Mouse (Mus musculus): ENCODE measurements around the gene Fam69b. TPM values are rescaled to one million over a fixed set of nuclear protein-coding genes. Genes with fewer than 3 reads are reported as not detected.

Gene Fam69b
- polyA plus RNA-seq, 1 experiment from 2014 or later: 30.0 TPM

- H3K4me3 ChIP-seq (ENCODE audit: low read depth, low read length): no peak overlapping the region
- TF ChIP-seq CTCF (IDR thresholded peaks at IDR 0.05; ENCODE audit: low read depth): no peak
- no peaks in the 10 kb centered on the region for H3K36me3 ChIP-seq (ENCODE audit: insufficient read depth)
- no peak for ATAC-seq (ENCODE audit: insufficient read depth)
- H3K9me3 ChIP-seq (ENCODE audit: low read depth, low read length): no peaks in the 10 kb centered on the region
- no peaks in the 10 kb centered on the region for H3K4me1 ChIP-seq (ENCODE audit: insufficient read depth)
- no peak for DNase-seq
- H3K27ac ChIP-seq (ENCODE audit: low read depth): no peak overlapping the region
- no peak overlapping the region for H3K9ac ChIP-seq
- H3K4me2 ChIP-seq: no peak overlapping the region
- no peaks in the 10 kb centered on the region for H3K27me3 ChIP-seq (ENCODE audit: insufficient read depth, low read length)
Observed at GRCm38 (mm10) chr2:26668746-26669145, 40.5 kb downstream of the Fam69b start.

- no peak within 1 kb of the TSS for H3K4me2 ChIP-seq
- no peak within 1 kb of the TSS for H3K9ac ChIP-seq
- no peaks in the 10 kb centered on the region for H3K27me3 ChIP-seq (ENCODE audit: insufficient read depth, low read length)
- no peak for TF ChIP-seq CTCF (IDR thresholded peaks at IDR 0.05; ENCODE audit: low read depth)
- DNase-seq: no peak
- H3K4me3 ChIP-seq (ENCODE audit: low read depth, low read length): no peak within 1 kb of the TSS
- H3K36me3 ChIP-seq (ENCODE audit: insufficient read depth): no peaks in the 10 kb centered on the region
- ATAC-seq (ENCODE audit: insufficient read depth): no peak
- H3K4me1 ChIP-seq (ENCODE audit: insufficient read depth): no peaks in the 10 kb centered on the region
- no peak within 1 kb of the TSS for H3K27ac ChIP-seq (ENCODE audit: low read depth)
- 79% methylated on average over 3 of the region's 3 CpGs for WGBS
- no peaks in the 10 kb centered on the region for H3K9me3 ChIP-seq (ENCODE audit: low read depth, low read length)
Observed at GRCm38 (mm10) chr2:26671182-26671581, 42.9 kb downstream of the Fam69b start, which contains the start of gene Lcn4. Gene Lcn4 (minus strand): TSS chr2:26671282.

MicroRNA genes within 50 kb of the gene (microRNA counts, 519-probe panel; counts per million panel counts)
- 5,080 counts per million, percentile 96 among the panel's probes with 10 or more counts for microRNA mmu-miR-126-3p
- microRNA mmu-miR-126-5p: 4,349 counts per million, percentile 90 among the panel's probes with 10 or more counts

Small RNA genes lying within 50 kb of the gene (microRNA-seq; reads per million reads assigned to microRNA genes)
- gene Mir126a (ENCODE audit: borderline number of aligned reads) (6.9 reads per million, percentile 22 among the genes with 10 or more reads in this experiment), gene Mir126b (ENCODE audit: borderline number of aligned reads) (not detected)

Other genes starting within 250 kb of the Fam69b start
- gene Snapc4, start 247.8 kb upstream of the Fam69b start, polyA plus RNA-seq (2014; fragmentation: Nextera tagmentation; extraction: Ambion mirVana): 28.1 and 32.8 TPM in 2 replicates
- gene Entr1, start 239.1 kb upstream of the Fam69b start, polyA plus RNA-seq (2014; fragmentation: Nextera tagmentation; extraction: Ambion mirVana): 103 and 116 TPM in 2 replicates
- 97.4 and 104 TPM in 2 replicates for gene Pmpca, start 239.1 kb upstream of the Fam69b start, polyA plus RNA-seq (2014; fragmentation: Nextera tagmentation; extraction: Ambion mirVana)
- gene Inpp5e, start 219.3 kb upstream of the Fam69b start, polyA plus RNA-seq (2014; fragmentation: Nextera tagmentation; extraction: Ambion mirVana): 18.6 and 22.4 TPM in 2 replicates
- 36.0 and 36.5 TPM in 2 replicates for gene Sec16a, start 183.2 kb upstream of the Fam69b start, polyA plus RNA-seq (2014; fragmentation: Nextera tagmentation; extraction: Ambion mirVana)
- 37.7 and 44.0 TPM in 2 replicates for gene Notch1, start 111.8 kb upstream of the Fam69b start, polyA plus RNA-seq (2014; fragmentation: Nextera tagmentation; extraction: Ambion mirVana)
- 269 and 311 TPM in 2 replicates for gene Egfl7, start 48.4 kb upstream of the Fam69b start, polyA plus RNA-seq (2014; fragmentation: Nextera tagmentation; extraction: Ambion mirVana)
- not detected in 2 replicates for gene Gm20532, start 41.8 kb upstream of the Fam69b start, polyA plus RNA-seq (2014; fragmentation: Nextera tagmentation; extraction: Ambion mirVana)
- 30.2 and 32.9 TPM in 2 replicates for gene Agpat2, start 24.0 kb upstream of the Fam69b start, polyA plus RNA-seq (2014; fragmentation: Nextera tagmentation; extraction: Ambion mirVana)
- not detected in 2 replicates for gene Lcn4, start 42.8 kb downstream of the Fam69b start, polyA plus RNA-seq (2014; fragmentation: Nextera tagmentation; extraction: Ambion mirVana)
- not detected in 2 replicates for gene Abo, start 236.5 kb downstream of the Fam69b start, polyA plus RNA-seq (2014; fragmentation: Nextera tagmentation; extraction: Ambion mirVana)

Measured in lung, embryonic 14.5 days (tissue).